15 mouse cellular contexts compared by ENCODE assay signal in genomic region chr1:164223089-164223488, GRCm38 (mm10).
"Had no signal": no experiment of that assay in that cellular context is flagged by ENCODE, and none has a peak within 500 bp of the region (broad histone marks: within the 10 kb centered on the region; RNA-seq: fewer than 3 reads in every experiment).

No protein-coding gene starts in this region.

- H3K9ac ChIP-seq: lung, embryonic 14.5 days; midbrain, embryonic 13.5 days; midbrain, embryonic 15.5 days; neural tube, embryonic 12.5 days had no signal

- H3K4me2 ChIP-seq: lung, embryonic 14.5 days; midbrain, embryonic 11.5 days; midbrain, embryonic 13.5 days; midbrain, embryonic 15.5 days; neural tube, embryonic 12.5 days had no signal

- H3K27ac ChIP-seq: macrophage; midbrain, embryonic 13.5 days; midbrain, embryonic 15.5 days; neural tube, embryonic 12.5 days had no signal

- ATAC-seq: midbrain, embryonic 13.5 days; midbrain, embryonic 15.5 days had no signal

- H3K4me1 ChIP-seq: megakaryocyte, embryonic 14.5 days; midbrain, embryonic 13.5 days; midbrain, embryonic 15.5 days; neural tube, embryonic 12.5 days had no signal

- H3K4me3 ChIP-seq: megakaryocyte, embryonic 14.5 days; midbrain, embryonic 13.5 days; midbrain, embryonic 15.5 days; neural tube, embryonic 12.5 days had no signal

- H3K36me3 ChIP-seq: midbrain, embryonic 13.5 days; midbrain, embryonic 15.5 days; neural tube, embryonic 12.5 days had no signal

- H3K9me3 ChIP-seq: megakaryocyte, embryonic 14.5 days; midbrain, embryonic 13.5 days; midbrain, embryonic 15.5 days; neural tube, embryonic 12.5 days had no signal

- DNase-seq: lung, adult 18-20 months; lung, embryonic 14.5 days; lung, postnatal 14 days; lung, postnatal 36 days; right cerebral cortex, postnatal 14 days; spleen, adult 18-20 months; thymus, adult 2 months; thymus, postnatal 25 days; thymus, postnatal 4 days had no signal

- H3K27me3 ChIP-seq: megakaryocyte, embryonic 14.5 days; midbrain, embryonic 15.5 days had no signal
